Mouse (Mus musculus) kidney, adult 8-10 months (tissue): Measurements from ENCODE around the gene Fga.
A peak's percentile ranks its signal among the peaks of the same experiment; 100 is the strongest.

ENCODE experiments used
- DNase-seq, 2 experiments: peaks; one replicate each; pipeline ENCODE4 v3.0.0; 2022

Gene Fga

DNA sequence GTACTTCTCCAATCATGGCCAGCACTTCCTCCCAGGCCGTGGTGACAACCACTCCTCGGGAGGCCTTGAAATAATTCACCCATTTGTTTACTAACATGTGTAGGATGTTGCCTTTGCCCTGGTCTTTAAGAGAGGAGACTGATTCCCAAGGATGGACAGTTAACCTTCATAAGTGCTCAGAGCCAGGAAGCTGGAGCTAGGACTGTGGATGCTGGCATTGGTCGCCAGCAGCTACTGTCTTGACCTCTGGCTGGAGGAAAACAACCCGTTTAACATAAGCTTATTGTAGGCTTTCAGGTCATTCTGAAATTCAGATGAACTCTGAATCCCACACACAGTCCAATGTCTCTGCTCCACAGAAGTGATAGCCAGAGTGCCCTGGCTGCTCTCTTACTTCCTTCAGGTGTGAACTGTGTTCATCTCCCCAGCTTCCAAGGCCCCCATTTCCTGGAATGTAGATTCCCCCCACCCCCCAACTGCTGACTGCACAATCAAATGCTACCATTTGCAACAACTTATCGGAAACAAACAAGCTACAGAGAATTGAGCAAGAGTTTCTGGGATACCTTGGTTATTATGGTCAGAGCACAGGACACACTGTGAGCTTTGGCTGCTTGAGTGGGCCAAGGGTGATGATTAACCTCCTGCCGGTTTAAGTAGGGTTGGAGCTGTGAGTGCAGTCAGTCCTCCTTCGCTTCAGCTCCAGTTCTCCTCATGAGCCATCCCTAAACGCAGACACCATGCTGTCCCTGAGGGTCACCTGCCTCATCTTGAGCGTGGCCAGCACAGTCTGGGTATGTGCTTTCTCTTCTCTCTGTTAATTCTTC is at the start of gene Fga:
Gene Fga (plus strand): TSS at position 602 of the 827 bp plus-strand sequence.
- peak; percentile 65 to 67 for DNase-seq

DNA sequence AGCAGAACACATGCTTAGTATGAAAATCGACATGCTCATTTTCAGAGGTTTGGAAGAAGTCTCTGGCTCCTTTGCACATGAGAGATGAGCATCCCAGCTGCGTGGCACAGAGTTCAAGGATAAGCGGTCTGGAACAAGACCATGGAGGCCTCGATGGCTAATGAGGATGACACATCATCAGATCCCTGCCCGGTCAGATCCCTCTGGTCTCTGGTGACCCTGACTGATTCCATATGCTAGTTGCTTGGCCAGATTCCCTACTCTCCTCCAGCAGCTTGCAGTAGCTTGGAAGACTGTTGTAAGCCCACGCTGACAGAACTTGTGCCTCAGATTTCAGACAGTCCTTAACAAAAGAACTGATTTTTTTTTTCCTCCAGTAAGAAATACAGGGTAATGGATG is 45.1 kb upstream of the Fga start:
- no peak for DNase-seq

DNA sequence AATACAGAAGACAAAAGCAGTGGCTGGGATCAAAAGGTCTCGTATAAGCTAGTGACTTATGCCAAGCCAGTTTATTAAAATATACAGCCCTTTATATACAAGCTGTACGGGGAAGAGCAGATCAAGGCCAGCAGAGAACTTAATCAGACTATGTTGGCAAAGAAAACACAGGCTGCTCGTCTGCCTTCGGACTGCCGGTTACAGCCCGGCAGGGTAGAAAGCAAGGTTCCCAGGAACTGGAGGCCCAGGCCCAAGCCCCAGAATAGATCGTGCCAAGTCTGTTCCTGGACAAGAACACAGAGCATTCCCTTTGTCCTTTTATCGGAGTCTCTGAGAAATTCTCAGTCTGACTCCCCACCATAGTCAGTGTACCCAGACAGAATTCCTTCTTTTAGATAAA is 44.0 kb upstream of the Fga start:
- DNase-seq: no peak

DNA sequence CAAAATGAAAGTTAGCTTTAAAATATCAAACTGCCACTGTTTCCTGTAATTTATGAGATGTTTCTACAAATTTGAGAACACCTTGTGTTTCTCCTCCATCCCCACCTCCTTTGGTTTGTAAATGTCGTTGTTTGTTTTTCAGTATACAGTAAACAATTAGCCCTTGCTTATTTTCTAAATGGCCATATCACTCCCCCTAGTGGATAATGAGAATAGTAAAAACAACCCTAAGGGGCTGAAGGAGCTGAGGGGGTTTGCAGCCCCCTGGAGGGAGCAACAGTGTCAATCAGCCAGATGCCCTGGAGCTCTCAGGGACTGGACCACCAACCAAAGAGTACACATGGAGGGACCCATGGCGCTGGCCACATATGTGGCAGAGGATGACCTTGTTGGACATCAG is 41.0 kb upstream of the Fga start:
- no peak for DNase-seq

DNA sequence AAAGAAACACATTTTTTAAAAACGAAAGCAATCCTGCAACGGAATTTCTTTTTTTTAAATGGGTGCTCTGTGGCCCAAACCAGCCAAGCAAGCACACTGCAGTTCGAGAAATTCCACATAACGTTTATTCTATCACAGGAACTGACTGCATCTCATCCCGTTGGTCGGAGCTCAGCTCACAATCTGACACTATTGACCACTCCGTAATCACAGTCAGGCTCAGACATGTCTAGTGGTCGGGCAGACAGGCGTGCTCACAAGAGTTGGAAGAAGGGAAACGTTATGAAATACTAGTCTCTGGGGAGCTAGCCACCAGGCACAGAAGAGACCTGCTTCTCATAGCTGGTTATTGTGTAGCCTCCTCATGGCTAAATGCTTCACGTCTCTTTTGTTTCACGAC is 33.9 kb upstream of the Fga start:
- no peak for DNase-seq

DNA sequence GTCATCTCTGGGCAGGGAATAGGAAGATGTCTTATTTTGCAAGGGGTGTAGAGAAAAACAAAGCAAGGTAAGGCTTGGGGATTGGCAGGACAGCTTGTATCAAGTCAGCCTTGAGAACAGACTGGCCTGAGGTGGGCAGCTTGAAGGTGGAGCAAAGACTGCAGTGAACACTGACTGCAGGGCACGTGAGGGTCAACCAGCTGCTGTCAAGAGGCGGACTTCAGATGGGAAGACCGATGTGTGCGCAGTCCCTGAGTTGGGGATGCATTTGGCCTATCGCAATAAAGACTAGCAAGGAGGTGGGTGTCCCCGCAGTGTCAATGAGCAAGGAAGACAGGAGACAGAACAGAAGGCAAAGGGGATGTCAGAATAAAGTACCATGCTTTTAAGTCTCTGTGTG is 32.9 kb upstream of the Fga start:
- no peak for DNase-seq

DNA sequence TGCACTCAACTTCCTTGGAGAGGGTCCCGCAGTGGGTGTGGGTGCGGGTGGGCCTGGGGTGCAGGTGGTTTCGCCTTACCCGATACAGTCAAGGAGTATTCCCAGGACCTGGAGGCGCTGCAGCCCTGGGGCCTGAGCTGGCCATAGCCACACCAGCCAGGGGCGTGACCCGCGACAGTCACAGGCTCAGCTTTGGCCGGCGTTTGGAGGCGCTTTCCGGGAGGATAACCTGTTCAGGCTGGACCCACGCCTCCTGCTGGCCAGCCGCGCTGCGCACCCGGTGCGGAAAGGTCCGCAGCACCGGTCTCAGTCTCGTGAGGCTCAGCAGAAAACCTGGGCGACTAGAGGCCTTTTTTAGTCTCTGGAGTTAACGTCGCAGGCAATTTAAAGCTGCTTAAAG is 30.5 kb upstream of the Fga start:
- DNase-seq: peak; percentile 23 to 65

DNA sequence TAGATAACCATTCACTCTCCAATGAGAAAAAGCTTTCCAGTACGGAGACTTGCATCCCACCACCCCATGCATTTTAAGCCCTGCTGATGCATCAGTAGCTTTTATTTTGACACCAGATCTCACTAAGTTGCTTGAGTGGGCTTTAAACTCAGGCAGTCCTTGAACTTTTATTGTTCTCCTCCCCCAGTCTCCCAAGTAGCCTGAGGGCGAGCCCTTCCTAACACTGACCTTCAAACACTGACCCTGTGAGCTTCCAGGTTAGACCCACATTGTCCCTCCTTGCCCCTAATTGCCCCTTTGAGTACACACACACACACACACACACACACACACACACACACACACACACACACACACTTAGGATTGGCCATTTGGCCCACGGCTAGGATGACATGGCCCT is 29.2 kb upstream of the Fga start:
- DNase-seq: no peak

DNA sequence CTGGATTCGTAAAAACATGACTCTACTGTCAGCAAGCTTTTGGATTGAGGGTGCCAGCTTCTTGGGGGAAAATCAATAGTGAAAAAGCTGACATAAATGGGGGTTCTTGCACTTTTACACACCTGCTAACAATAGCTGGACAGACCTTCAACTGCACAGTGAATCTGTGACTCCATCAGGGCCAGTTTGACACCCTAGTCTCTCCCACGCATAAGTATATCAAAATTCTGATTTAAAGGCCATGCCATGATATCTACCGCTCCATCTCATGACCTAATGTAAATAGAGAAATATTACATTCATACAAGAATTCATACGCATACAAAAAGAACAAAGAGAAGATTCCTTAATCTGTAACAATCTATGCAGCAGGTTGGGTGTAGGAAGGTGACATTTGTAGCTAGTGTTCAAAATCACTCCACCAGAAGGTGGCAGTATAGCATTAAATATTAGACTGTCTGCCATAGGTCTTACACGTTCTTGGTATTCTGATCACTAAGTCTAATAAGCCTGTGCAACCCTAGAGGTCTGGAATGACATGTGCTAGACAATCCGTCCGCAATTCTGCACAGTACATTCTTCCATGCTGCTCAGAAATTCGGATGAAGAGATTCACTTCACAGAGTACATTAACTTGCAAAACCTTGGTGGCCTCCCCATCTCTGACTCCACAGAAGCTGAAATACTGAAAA is 27.0 kb upstream of the Fga start:
- peak; percentile 34 to 48 for DNase-seq

DNA sequence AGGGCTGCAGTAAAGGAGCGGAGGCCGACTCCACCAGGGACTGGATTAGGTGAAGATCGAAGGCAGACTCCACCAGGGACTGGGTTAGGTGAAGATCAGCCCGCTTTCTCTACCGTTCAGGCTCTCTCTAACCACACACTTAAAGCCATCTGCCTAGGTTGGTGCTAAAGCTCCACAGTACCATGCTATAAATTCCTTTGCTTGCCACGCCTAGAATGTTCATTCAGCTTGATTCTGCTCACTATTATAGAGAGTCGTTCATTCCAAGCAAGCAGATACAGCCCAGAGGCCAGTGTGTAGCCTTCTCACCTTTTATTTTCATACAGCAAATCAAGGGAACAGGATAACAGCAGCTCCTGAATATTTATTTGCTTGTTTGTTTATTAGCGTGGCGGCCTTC is 25.9 kb upstream of the Fga start:
- no peak for DNase-seq

DNA sequence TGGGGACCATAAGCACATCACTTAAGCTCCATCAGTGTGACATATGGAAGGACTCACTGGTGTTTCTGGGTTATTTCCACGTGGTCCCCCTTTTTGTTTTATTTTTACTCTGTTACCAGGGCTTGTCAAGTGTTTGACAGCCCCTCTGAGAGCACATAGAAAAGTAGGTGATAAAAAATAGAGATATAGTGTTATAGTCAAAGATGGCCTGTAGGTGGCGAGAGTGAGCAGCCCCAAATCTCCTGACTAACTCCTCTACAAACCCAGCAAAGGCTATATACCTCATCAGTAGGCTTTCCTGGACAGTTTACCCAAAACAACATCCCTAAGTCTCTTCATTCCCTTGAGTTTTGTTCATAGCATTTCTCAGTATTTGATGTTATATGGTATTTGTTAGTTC is 23.7 kb upstream of the Fga start:
- peak in 1 of 2 experiments; percentile 31 for DNase-seq

DNA sequence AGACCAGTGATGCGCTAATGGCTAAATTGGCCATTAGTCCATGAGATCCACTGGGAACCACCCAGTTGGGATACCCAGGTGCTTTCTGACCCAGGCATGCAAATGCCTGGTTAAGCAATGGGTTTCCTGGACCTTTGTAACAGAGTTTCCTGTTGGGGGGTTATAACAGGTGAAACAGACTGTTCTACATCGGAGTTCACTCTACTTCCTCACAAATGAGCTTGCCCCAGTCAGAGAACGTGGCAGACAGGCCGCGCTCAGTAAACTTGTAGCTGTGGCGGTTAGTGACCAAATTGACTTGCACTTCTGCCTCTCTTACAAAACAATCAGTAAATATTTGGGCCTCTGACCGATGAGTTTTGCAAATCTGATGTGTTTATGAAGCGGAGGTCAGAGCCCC is 22.8 kb upstream of the Fga start:
- DNase-seq: no peak

DNA sequence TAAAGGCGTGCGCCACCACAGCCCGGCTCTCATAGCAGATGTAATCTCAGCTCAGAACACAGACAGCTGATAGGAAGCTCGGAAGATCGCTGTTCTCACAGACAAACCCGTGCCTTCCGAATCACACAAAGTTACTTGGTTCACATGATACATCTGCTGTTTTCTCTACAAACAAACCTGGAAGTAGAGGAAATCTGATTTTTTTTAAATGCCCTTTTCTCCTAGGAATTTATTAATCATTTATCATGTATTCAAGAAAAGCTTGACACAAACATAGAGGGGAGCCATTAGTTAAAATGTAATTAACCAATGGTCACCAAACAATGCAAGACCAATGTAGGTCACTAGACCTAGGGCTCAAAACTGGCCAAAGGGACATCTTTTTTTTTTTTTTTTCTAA is 21.1 kb upstream of the Fga start:
- no peak for DNase-seq

DNA sequence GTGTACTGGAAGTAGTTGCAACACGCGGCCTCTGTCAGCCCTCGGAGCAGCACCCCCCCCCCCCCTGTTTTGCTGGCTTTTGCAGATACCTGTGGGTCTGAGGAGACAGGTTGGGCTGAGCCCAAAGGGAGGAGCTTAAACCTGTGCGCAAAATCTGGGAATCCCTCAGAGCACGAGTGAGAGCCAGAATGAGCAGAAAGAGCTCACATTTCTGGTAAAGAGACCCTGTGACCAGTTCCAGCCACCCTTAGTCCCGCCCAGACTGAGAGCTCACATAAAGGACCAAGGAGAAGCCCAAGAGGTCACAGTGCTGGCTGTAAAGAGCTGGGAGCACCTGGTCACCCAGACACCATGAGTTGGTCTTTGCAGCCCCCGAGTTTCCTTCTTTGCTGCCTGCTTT is 18.3 kb upstream of the Fga start, which contains the start of gene Fgg:
Gene Fgg (plus strand): TSS at position 168 of the 400 bp plus-strand sequence.
- no peak for DNase-seq

DNA sequence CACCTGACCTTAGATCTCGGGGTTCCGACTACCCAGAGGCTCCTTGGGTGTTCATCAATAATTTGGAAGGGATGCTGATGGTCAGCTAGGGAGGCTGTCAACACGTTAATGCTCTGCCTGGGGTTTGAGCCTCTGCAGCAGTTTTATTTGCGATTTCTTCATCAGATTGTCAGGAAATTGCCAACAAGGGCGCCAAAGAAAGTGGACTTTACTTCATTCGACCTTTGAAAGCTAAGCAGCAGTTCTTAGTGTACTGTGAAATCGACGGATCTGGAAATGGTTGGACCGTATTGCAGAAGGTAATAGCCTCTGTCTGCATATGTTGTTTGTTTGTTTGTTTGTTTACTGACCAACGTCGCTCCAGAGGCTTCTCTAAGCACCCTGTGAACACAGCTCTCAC is 15.6 kb upstream of the Fga start:
- DNase-seq: peak; percentile 48 to 60

DNA sequence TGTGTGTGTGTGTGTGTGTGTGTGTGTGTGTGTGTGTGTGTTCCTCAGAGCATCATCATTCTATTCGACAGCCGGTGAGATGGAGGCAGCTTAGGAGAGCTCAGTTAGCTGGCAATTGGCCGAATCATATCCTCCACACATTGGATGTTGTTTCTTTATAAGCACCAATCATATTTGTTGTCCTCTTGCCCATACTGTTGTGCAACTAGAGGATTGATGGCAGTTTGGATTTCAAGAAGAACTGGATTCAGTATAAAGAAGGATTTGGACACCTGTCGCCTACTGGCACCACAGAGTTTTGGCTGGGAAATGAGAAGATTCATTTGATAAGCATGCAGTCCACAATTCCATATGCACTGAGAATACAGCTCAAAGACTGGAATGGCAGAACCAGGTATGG is 14.7 kb upstream of the Fga start:
- no peak for DNase-seq

DNA sequence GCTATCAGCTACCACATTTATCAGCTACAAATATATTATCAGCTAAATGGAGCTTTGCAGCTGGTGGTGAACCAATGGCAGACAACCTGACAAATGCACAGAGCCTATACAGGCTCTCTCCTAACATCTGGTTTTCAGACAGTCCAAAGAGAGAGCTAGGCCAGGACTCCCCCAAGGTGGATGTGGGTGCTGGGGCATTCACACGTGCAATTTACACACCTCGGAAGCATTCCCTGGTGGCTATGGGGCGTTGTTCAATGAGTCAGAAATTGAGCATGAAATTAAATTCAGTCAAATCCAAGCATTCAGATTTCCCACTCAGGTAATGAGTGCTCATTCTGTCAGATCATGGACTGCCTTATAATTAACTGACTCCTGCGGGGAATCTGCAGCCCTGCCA is 14.3 kb upstream of the Fga start:
- no peak for DNase-seq

DNA sequence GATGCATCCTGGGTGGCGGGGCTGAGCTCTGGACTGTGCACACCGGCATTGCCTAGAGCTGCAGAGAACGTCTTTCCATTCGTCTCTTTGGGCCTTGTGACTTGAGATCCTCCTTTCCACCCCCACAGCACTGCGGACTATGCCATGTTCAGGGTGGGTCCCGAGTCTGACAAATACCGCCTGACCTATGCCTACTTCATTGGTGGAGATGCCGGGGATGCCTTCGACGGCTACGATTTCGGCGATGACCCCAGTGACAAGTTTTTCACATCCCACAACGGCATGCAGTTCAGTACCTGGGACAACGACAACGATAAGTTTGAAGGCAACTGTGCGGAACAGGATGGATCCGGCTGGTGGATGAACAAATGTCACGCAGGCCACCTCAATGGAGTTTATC is 13.2 kb upstream of the Fga start:
- no peak for DNase-seq

DNA sequence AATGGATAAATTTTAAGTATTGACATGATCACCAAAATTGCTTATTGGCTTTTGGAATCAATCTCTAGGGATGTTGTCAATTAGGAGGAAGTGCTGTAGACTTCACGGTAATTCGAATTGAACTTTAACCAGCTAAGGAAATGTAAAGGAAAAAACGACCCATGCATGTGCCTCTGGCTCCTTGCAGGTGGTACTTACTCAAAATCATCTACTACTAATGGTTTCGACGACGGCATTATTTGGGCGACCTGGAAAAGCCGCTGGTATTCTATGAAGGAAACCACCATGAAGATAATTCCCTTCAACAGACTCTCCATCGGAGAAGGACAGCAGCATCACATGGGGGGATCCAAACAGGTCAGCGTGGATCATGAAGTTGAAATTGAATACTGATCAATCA is 11.9 kb upstream of the Fga start:
- DNase-seq: no peak

DNA sequence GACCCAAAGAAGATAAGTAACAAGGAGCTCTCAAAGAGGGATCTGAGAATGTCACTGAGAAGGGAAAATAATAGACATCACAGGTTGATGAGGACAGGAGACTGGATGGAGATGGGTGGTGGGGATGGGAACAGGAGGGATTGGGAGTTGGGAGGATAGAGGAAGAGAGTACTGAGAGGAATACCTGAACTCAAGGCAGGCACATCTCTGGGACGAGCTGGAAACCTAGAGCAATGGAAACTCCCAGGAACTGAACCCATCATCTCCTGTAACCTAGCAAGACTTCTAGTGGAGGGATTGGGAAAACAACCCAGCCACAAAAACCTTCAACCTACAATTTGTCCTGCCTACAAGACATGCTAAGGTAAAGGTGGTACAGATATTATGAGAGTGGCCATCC is 9.6 kb upstream of the Fga start:
- no peak for DNase-seq

DNA sequence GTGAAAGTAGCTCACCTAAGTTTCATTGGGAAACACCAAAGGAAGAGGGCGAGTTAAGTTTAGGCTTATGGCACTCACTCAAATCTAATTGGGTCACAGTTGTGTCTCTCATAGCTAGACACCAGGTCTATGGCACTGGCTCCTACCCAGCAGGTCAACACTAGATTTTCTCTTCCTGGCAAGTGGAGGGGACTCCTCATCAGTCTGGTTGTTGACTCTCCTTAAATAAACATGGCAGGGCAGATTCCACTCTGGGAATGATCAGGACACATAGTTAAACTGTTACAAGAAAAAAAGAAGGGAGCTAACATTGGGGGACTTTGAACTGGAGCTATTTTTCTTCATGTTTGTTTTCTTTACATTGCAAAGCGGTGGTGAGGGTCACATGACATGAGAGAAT is 5.5 kb upstream of the Fga start:
- peak in 1 of 2 experiments; percentile 55 for DNase-seq

DNA sequence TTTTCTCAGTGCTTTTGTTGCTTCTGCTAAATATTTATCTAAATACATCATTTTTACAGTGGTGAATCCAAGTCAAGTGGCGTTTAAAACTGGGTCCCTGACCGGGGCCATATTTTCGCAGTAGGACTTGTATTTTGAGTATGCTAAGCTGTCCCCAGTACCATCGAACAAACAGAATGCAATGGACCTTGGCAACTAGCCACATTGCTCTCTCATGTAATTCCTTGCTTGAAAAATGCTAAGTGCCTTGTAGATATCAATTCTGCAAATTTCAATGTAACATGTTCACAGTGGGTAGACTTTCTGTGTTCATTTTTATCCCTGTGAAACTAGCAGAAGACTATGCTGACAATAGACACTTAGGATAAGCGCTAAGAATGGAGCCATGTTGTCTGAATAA is 4.7 kb upstream of the Fga start:
- DNase-seq: no peak

DNA sequence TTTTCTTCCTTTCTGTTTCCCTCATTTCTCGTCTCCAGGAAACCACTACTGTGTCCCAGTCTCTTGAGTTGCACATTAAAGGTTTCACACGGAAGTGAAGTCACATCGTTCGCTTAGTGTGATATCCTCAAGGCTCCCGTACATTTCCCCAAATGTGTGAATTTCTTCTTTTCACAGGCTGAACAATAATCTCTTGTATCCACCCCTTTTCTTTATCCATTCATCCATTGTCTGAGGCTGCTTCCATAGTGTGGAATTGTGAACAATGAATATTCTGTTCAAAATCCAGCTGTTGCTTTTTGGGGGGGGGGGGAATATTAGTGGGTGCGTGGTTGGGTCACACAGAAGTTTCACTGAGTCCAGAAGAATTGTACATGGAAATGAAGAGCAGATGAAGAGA is 840 bp upstream of the Fga start:
- no peak for DNase-seq

DNA sequence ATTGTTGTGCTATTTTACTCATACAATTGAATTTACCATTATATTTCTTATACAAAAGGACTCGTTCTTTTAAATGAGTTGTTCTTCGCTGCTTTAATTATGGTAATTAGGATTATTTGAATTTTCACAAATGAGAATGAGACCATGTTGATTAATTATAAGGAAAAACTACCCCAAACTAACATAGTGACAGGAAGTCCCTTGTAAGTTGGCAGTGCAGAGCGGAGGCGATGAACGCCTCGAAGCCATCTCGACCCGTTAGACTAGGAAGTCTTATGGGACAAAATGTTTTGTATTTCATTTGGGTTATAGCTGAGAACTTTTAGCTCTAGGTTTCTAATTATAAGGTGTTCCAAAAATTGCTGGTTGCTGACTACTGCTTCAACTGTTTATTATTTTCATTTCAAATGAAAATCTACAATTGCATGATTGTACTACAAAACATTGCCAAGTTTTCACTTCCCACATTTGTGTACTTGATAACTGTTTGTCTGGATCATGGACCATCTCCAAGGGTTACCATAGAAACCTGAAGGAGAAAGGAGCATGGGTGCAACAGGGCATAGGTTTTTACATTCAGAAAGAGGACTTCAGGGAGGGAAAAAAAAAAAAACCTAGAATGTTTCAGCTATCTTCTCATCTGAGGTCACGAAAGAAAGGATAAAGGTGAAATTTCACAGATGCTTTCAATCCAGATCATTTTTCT is 1.8 kb downstream of the Fga start:
- DNase-seq: no peak
